Mouse (Mus musculus): ENCODE measurements around the gene Kdm2b. TPM values are rescaled to one million over a fixed set of nuclear protein-coding genes. Genes with fewer than 3 reads are reported as not detected.

Kdm2b gene
- total RNA-seq, 1 experiment: 68.6 TPM

DNA sequence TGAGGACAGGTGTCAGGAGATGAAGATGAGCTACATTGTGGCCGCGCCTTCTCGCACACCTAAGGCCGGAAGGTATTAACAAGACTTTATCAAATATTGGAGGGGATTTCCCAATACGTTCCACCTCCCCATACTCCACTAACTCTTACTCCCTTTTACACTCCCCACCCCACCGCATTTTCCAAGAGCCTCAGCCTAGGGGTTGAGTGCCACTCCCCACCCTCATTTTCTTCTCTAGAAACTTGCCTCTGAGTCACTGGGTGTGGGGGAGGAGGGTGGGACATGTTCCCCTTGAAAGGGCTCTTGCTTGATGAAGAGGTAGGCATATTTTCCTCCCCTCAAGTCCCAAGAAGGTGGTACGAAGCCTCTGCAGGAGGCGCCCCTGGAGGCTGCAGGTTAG, 26.3 kb upstream of the Kdm2b start:
- peaks cover 3 to 11% of the 10 kb centered on the region in 2 experiments; a peak in 1 of 4 replicates for H3K4me1 ChIP-seq (ENCODE audit: control insufficient read depth in 2 of 2, insufficient read depth in 2 of 2, low read length in 2 of 2, poor library complexity in 1 of 2)
- DNase-seq (ENCODE audit: low read depth, low spot score): no peak
- in situ Hi-C loops (cut with MboI; ENCODE audit: low sequenced_read_pairs in 2 of 2, unreplicated experiment in 2 of 2): no loop called here
- H3K4me3 ChIP-seq (ENCODE audit: insufficient read depth in 1 of 2, low read depth in 1 of 2, low read length in 2 of 2, poor library complexity in 1 of 2, severe bottlenecking in 1 of 2): peak overlapping the region; percentile 72 to 91
- no peak for TF ChIP-seq ZNF384 (IDR thresholded peaks at IDR 0.05; ENCODE audit: low read depth, low read length)
- TF ChIP-seq HCFC1 (IDR thresholded peaks at IDR 0.05; ENCODE audit: borderline replicate concordance, insufficient read depth, low read length): no peak
- no peak for TF ChIP-seq CHD2 (IDR thresholded peaks at IDR 0.05; ENCODE audit: low read depth, low read length)
- no peaks in the 10 kb centered on the region for H3K36me3 ChIP-seq (ENCODE audit: control insufficient read depth, insufficient read depth, low read length, poor library complexity, severe bottlenecking)
- H3K9ac ChIP-seq (ENCODE audit: insufficient read depth, low read depth, low read length, poor library complexity, severe bottlenecking): peak overlapping the region; percentile 70
- H3K9me3 ChIP-seq (ENCODE audit: control insufficient read depth, insufficient read depth, low read depth, low read length): no peaks in the 10 kb centered on the region
- no peak overlapping the region for H3K27ac ChIP-seq (ENCODE audit: insufficient read depth, low read depth, low read length, poor library complexity, severe bottlenecking)

DNA sequence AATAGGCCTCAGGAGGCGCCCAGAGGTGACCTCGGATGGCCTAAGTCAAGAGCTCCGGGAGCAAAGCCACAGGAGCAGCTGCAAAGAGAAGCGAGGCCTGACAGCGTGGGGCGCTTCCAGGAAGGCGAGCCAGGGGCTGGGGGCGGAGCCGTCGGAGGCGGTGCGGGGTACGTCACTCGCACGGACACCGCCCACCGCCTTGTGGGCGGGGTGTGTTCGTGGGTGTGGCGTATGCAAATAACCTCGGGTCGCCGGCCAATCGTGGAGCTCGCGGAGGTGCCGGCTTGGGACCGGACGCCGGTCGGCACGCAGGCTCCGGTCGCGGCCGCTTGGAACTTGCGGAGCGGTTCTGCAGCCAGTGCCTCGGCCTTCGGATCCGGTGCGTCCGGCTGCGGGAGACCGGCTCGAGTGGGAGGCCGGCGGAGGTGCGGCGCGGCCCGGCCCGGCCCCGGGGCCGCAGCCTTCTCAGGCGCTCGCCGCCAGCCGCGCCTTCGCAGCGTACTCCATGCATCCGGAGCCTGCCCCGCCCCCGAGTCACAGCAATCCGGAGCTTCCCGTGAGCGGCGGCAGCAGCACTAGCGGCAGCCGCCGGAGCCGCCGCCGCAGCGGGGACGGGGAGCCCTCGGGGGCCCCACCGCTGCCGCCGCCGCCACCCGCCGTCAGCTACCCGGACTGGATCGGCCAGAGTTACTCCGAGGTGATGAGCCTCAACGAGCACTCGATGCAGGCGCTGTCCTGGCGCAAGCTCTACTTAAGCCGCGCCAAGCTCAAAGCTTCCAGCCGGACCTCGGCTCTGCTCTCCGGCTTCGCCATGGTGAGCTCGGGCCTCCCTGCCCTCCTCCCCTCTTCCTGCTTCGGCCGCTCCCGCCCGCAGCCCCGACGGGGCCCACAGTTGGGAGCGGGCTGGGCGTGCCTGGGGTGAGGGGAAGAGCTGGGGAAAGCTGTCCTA, 25.4 kb upstream of the Kdm2b start, which contains the start of gene Orai1:
Gene Orai1, plus strand, starts transcription at position 322 of the 949 bp plus-strand sequence.
- in situ Hi-C loops (cut with MboI; ENCODE audit: low sequenced_read_pairs in 2 of 2, unreplicated experiment in 2 of 2): no loop called here
- H3K36me3 ChIP-seq (ENCODE audit: control insufficient read depth, insufficient read depth, low read length, poor library complexity, severe bottlenecking): no peaks in the 10 kb centered on the region

DNA sequence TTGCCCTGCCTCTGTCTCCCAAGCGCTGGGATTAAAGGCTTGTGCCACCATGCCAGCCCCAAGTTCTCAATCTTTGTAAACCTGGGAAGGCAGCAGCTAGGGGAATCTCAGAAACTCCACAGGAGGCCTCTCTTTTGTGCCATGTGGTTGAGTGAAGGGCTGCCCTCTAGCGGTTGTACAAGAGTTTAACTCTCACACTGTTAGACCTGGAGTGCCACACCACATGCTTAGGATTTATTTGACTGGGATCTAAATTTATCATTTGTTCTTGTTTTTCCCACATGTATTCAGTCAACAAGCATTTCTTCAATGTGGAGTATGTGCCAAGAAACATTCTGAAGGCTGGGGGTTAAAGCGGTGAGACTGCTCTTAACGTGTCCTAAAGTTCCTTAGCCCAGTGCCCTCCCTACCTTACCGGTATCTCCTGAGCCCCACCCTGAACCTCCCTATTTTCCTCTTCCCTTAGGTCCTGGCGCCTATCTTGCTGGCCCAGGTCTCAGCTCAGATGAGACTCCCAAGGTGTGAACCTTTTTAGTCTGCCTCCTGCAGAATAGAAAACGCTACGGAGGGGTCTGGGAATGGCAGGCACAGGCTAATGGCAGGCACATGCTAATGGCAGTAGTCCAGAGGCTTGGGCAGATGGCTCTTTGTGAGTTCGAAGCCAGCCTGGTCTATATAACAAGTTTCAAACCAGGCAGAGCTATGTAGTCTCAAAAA, 24.1 kb upstream of the Kdm2b start:
- DNase-seq (ENCODE audit: low read depth, low spot score): no peak
- Histone ChIP-seq H3K27ac (ENCODE audit: insufficient read depth, low read depth, low read length, poor library complexity, severe bottlenecking) (no peak overlapping the region), H3K4me1 (ENCODE audit: control insufficient read depth in 2 of 2, insufficient read depth in 2 of 2, low read length in 2 of 2, poor library complexity in 1 of 2) (peaks cover 3 to 13% of the 10 kb centered on the region in 2 experiments; a peak in 1 of 4 replicates), H3K9ac (ENCODE audit: insufficient read depth, low read depth, low read length, poor library complexity, severe bottlenecking) (no peak overlapping the region), H3K9me3 (ENCODE audit: control insufficient read depth, insufficient read depth, low read depth, low read length) (no peaks in the 10 kb centered on the region), H3K4me3 (ENCODE audit: insufficient read depth in 1 of 2, low read depth in 1 of 2, low read length in 2 of 2, poor library complexity in 1 of 2, severe bottlenecking in 1 of 2) (no peak overlapping the region), H3K36me3 (ENCODE audit: control insufficient read depth, insufficient read depth, low read length, poor library complexity, severe bottlenecking) (no peaks in the 10 kb centered on the region)
- TF ChIP-seq ZNF384 (IDR thresholded peaks at IDR 0.05; ENCODE audit: low read depth, low read length): no peak
- in situ Hi-C loops (cut with MboI; ENCODE audit: low sequenced_read_pairs in 2 of 2, unreplicated experiment in 2 of 2): no loop called here

More for the DNA sequence above, 25.4 kb upstream of the Kdm2b start, which contains the start of gene Orai1:
- H3K4me1 ChIP-seq (ENCODE audit: control insufficient read depth in 2 of 2, insufficient read depth in 2 of 2, low read length in 2 of 2, poor library complexity in 1 of 2): peaks cover 3 to 13% of the 10 kb centered on the region in 2 experiments; a peak in 1 of 4 replicates
- H3K27ac ChIP-seq (ENCODE audit: insufficient read depth, low read depth, low read length, poor library complexity, severe bottlenecking): no peak within 1 kb of the TSS; the same call in 1 of the 2 replicates
- peak; percentile 94 for DNase-seq (ENCODE audit: low read depth, low spot score)
- H3K9ac ChIP-seq (ENCODE audit: insufficient read depth, low read depth, low read length, poor library complexity, severe bottlenecking): peak within 1 kb of the TSS; percentile 70
- H3K9me3 ChIP-seq (ENCODE audit: control insufficient read depth, insufficient read depth, low read depth, low read length): no peaks in the 10 kb centered on the region
- TF ChIP-seq ZNF384 (IDR thresholded peaks at IDR 0.05; ENCODE audit: low read depth, low read length): no peak
- no peak for TF ChIP-seq MAFK (IDR thresholded peaks at IDR 0.05; ENCODE audit: insufficient read depth, low read depth, low read length)
- no peak for TF ChIP-seq CHD2 (IDR thresholded peaks at IDR 0.05; ENCODE audit: low read depth, low read length)
- no peak for TF ChIP-seq ZC3H11A (IDR thresholded peaks at IDR 0.05; ENCODE audit: borderline replicate concordance, low read depth, low read length)
- TF ChIP-seq HCFC1 (IDR thresholded peaks at IDR 0.05; ENCODE audit: borderline replicate concordance, insufficient read depth, low read length): no peak
- H3K4me3 ChIP-seq (ENCODE audit: insufficient read depth in 1 of 2, low read depth in 1 of 2, low read length in 2 of 2, poor library complexity in 1 of 2, severe bottlenecking in 1 of 2): peak within 1 kb of the TSS; percentile 72 to 91

GRCm38 (mm10) chr5:123011705-123012104, 22.1 kb upstream of the Kdm2b start:
- in situ Hi-C loops (cut with MboI; ENCODE audit: low sequenced_read_pairs in 2 of 2, unreplicated experiment in 2 of 2): no loop called here
- Histone ChIP-seq H3K4me1 (ENCODE audit: control insufficient read depth in 2 of 2, insufficient read depth in 2 of 2, low read length in 2 of 2, poor library complexity in 1 of 2) (peaks cover 3 to 13% of the 10 kb centered on the region in 2 experiments; a peak in 1 of 4 replicates), H3K4me3 (ENCODE audit: insufficient read depth in 1 of 2, low read depth in 1 of 2, low read length in 2 of 2, poor library complexity in 1 of 2, severe bottlenecking in 1 of 2) (no peak overlapping the region), H3K27ac (ENCODE audit: insufficient read depth, low read depth, low read length, poor library complexity, severe bottlenecking) (no peak overlapping the region), H3K36me3 (ENCODE audit: control insufficient read depth, insufficient read depth, low read length, poor library complexity, severe bottlenecking) (no peaks in the 10 kb centered on the region), H3K9ac (ENCODE audit: insufficient read depth, low read depth, low read length, poor library complexity, severe bottlenecking) (no peak overlapping the region), H3K9me3 (ENCODE audit: control insufficient read depth, insufficient read depth, low read depth, low read length) (no peaks in the 10 kb centered on the region)
- DNase-seq (ENCODE audit: low read depth, low spot score): no peak
- TF ChIP-seq HCFC1 (IDR thresholded peaks at IDR 0.05; ENCODE audit: borderline replicate concordance, insufficient read depth, low read length) (no peak), ZNF384 (IDR thresholded peaks at IDR 0.05; ENCODE audit: low read depth, low read length) (no peak), CHD2 (IDR thresholded peaks at IDR 0.05; ENCODE audit: low read depth, low read length) (no peak), ZC3H11A (IDR thresholded peaks at IDR 0.05; ENCODE audit: borderline replicate concordance, low read depth, low read length) (no peak), MAFK (IDR thresholded peaks at IDR 0.05; ENCODE audit: insufficient read depth, low read depth, low read length) (no peak)
